Mouse (Mus musculus): ENCODE measurements around the gene Ostc.

GRCm38 (mm10) chr3:130685014-130685366, 24.3 kb downstream of the Ostc start:
- TF ChIP-seq CTCF (IDR thresholded peaks at IDR 0.05; ENCODE audit: low read depth, low read length) (no peak), POLR2A (IDR thresholded peaks at IDR 0.05; ENCODE audit: extremely low read depth, insufficient read depth, low read length) (no peak)

Data from liver, adult 2 months (tissue).